Mouse (Mus musculus): ENCODE measurements around the gene Aplp2.

GRCm38 (mm10) chr9:31198614-31199013 lies 13.0 kb downstream of the Aplp2 start:
- TF ChIP-seq CTCF (IDR thresholded peaks at IDR 0.05; ENCODE audit: extremely low read depth, insufficient read depth, low read length) (no peak), POLR2A (IDR thresholded peaks at IDR 0.05; ENCODE audit: extremely low read depth, insufficient read depth, low read length) (no peak)
